Mouse (Mus musculus) midbrain, embryonic 10.5 days (tissue): ENCODE data around the gene Paqr6. TPM values are rescaled to one million over a fixed set of nuclear protein-coding genes. Genes with fewer than 3 reads are reported as not detected.

Source experiments
- DNase-seq: peaks from one replicate; pipeline ENCODE4 v3.0.0-alpha.2; 2017; ENCODE audit warnings: low spot score
- H3K27ac ChIP-seq: fragments of 300-500 bp; sonication (generic); replicated peaks from 2 replicates; pipeline ENCODE4 v1.5.1; 2016; ENCODE audit warnings: mild to moderate bottlenecking
- H3K27me3 ChIP-seq: fragments of 300-500 bp; sonication (generic); 2 replicates; pipeline ENCODE4 v1.6.1; 2016; ENCODE audit warnings: low read depth, mild to moderate bottlenecking; ENCODE audit not compliant: poor library complexity, severe bottlenecking
- H3K36me3 ChIP-seq: fragments of 300-500 bp; sonication (generic); 2 replicates; pipeline ENCODE4 v1.6.1; 2016; ENCODE audit warnings: mild to moderate bottlenecking, moderate library complexity
- H3K4me1 ChIP-seq: fragments of 300-500 bp; sonication (generic); 2 replicates; pipeline ENCODE4 v1.6.1; 2016
- H3K4me3 ChIP-seq: fragments of 300-500 bp; sonication (generic); 2 replicates; pipeline ENCODE4 v1.5.1; 2016; ENCODE audit warnings: mild to moderate bottlenecking, moderate library complexity
- H3K9me3 ChIP-seq: fragments of 300-500 bp; sonication (generic); replicated peaks from 2 replicates; pipeline ENCODE4 v1.6.1; 2016; ENCODE audit warnings: mild to moderate bottlenecking
- WGBS: fragments of 180-500 bp; shearing (Covaris S2); methylation state at CpG from one replicate; pipeline ENCODE4 v1.1.7; 2016; 5-methylcytosine and 5-hydroxymethylcytosine counted together
- polyA plus RNA-seq: library from polyadenylated mRNA; unstranded; fragments of >200 nt; fragmentation: Nextera tagmentation; extraction: Ambion mirVana; gene quantifications from 2 replicates; pipeline ENCODE4 v1.2.1, GENCODE M21; 2016

Gene Paqr6
- polyA plus RNA-seq: 0.65 TPM in 2 replicates

- Histone ChIP-seq H3K4me3 (peak within 1 kb of the TSS; percentile 23), H3K27ac (no peak within 1 kb of the TSS), H3K36me3 (peaks cover 38% of the 10 kb centered on the region), H3K27me3 (peaks cover 38% of the 10 kb centered on the region), H3K4me1 (peaks cover 27% of the 10 kb centered on the region), H3K9me3 (no peaks in the 10 kb centered on the region)
- DNase-seq: peak; percentile 43
- WGBS: 1% methylated on average over 16 of the region's 16 CpGs
Observed at GRCm38 (mm10) chr3:88364337-88364736, at the start of gene Paqr6. Paqr6 (plus strand) TSS chr3:88364584.

GRCm38 (mm10) chr3:88324951-88325405 lies 39.4 kb upstream of the Paqr6 start, which contains the start of gene Glmp:
Glmp (plus strand) TSS chr3:88325023.
- peak within 1 kb of the TSS; percentile 73 for H3K4me3 ChIP-seq
- 3% methylated on average over 10 of the region's 10 CpGs for WGBS
- H3K9me3 ChIP-seq: no peaks in the 10 kb centered on the region
- peak; percentile 63 for DNase-seq
- H3K27ac ChIP-seq: peak within 1 kb of the TSS; percentile 65
- H3K27me3 ChIP-seq: no peaks in the 10 kb centered on the region
- peaks cover 14% of the 10 kb centered on the region for H3K4me1 ChIP-seq
- H3K36me3 ChIP-seq: peaks cover 79% of the 10 kb centered on the region

GRCm38 (mm10) chr3:88328956-88329355 lies 35.4 kb upstream of the Paqr6 start:
- Histone ChIP-seq H3K36me3 (peaks cover 54% of the 10 kb centered on the region), H3K27me3 (no peaks in the 10 kb centered on the region), H3K4me3 (no peak overlapping the region), H3K27ac (no peak overlapping the region), H3K4me1 (peaks cover 15% of the 10 kb centered on the region), H3K9me3 (no peaks in the 10 kb centered on the region)
- WGBS: 90% methylated on average over 5 of the region's 5 CpGs
- no peak for DNase-seq

GRCm38 (mm10) chr3:88331282-88331681 lies 33.1 kb upstream of the Paqr6 start:
- Histone ChIP-seq H3K4me1 (peaks cover 18% of the 10 kb centered on the region), H3K4me3 (no peak overlapping the region), H3K27me3 (no peaks in the 10 kb centered on the region), H3K27ac (no peak overlapping the region), H3K36me3 (peaks cover 50% of the 10 kb centered on the region), H3K9me3 (no peaks in the 10 kb centered on the region)
- DNase-seq: no peak
- WGBS: 21% methylated on average over 2 of the region's 2 CpGs

- Histone ChIP-seq H3K9me3 (no peaks in the 10 kb centered on the region), H3K36me3 (peaks cover 33% of the 10 kb centered on the region), H3K27me3 (no peaks in the 10 kb centered on the region), H3K4me3 (peak overlapping the region; percentile 97), H3K27ac (no peak overlapping the region), H3K4me1 (peaks cover 36% of the 10 kb centered on the region)
- no peak for DNase-seq
- WGBS: 57% methylated on average over 12 of the region's 12 CpGs
Observed at GRCm38 (mm10) chr3:88334029-88334658, 30.2 kb upstream of the Paqr6 start.

- peaks cover 36% of the 10 kb centered on the region for H3K4me1 ChIP-seq
- peak overlapping the region; percentile 99 for H3K27ac ChIP-seq
- H3K27me3 ChIP-seq: no peaks in the 10 kb centered on the region
- H3K9me3 ChIP-seq: no peaks in the 10 kb centered on the region
- peak overlapping the region; percentile 97 for H3K4me3 ChIP-seq
- peaks cover 25% of the 10 kb centered on the region for H3K36me3 ChIP-seq
- no peak for DNase-seq
- 32% methylated on average over 3 of the region's 3 CpGs for WGBS
Observed at GRCm38 (mm10) chr3:88334902-88335435, 29.4 kb upstream of the Paqr6 start.

- H3K4me1 ChIP-seq: peaks cover 36% of the 10 kb centered on the region
- 2% methylated on average over 27 of the region's 27 CpGs for WGBS
Observed at GRCm38 (mm10) chr3:88335436-88336053, 28.8 kb upstream of the Paqr6 start.

GRCm38 (mm10) chr3:88336058-88337013 lies 28.0 kb upstream of the Paqr6 start, which contains the start of the genes Tmem79 and Smg5:
Tmem79 (minus strand) TSS chr3:88336148.
Smg5 (plus strand) TSS chr3:88336260.
- 2% methylated on average over 66 of the region's 66 CpGs for WGBS
- Histone ChIP-seq H3K36me3 (peaks cover 24% of the 10 kb centered on the region), H3K27me3 (no peaks in the 10 kb centered on the region), H3K4me3 (peak within 1 kb of the TSS; percentile 97), H3K4me1 (peaks cover 36% of the 10 kb centered on the region), H3K9me3 (no peaks in the 10 kb centered on the region), H3K27ac (peak within 1 kb of the TSS; percentile 99)
- DNase-seq: peak; percentile 97

More at GRCm38 (mm10) chr3:88335436-88336053, 28.8 kb upstream of the Paqr6 start:
- Histone ChIP-seq H3K9me3 (no peaks in the 10 kb centered on the region), H3K36me3 (peaks cover 20% of the 10 kb centered on the region), H3K27me3 (no peaks in the 10 kb centered on the region), H3K4me3 (peak overlapping the region; percentile 97), H3K27ac (peak overlapping the region; percentile 99)
- no peak for DNase-seq

- Histone ChIP-seq H3K36me3 (peaks cover 31% of the 10 kb centered on the region), H3K9me3 (no peaks in the 10 kb centered on the region), H3K4me3 (peak overlapping the region; percentile 97), H3K27ac (no peak overlapping the region), H3K4me1 (peaks cover 36% of the 10 kb centered on the region), H3K27me3 (no peaks in the 10 kb centered on the region)
- WGBS: 86% methylated on average over 11 of the region's 11 CpGs
- DNase-seq: no peak
Observed at GRCm38 (mm10) chr3:88337367-88338020, 26.9 kb upstream of the Paqr6 start.

GRCm38 (mm10) chr3:88338316-88338715 lies 26.1 kb upstream of the Paqr6 start:
- Histone ChIP-seq H3K4me1 (peaks cover 36% of the 10 kb centered on the region), H3K27ac (no peak overlapping the region), H3K9me3 (no peaks in the 10 kb centered on the region), H3K36me3 (peaks cover 34% of the 10 kb centered on the region), H3K4me3 (no peak overlapping the region), H3K27me3 (no peaks in the 10 kb centered on the region)
- no peak for DNase-seq
- WGBS: 90% methylated on average over 7 of the region's 7 CpGs

GRCm38 (mm10) chr3:88339006-88339405 lies 25.4 kb upstream of the Paqr6 start:
- no peak overlapping the region for H3K4me3 ChIP-seq
- H3K4me1 ChIP-seq: peaks cover 35% of the 10 kb centered on the region
- DNase-seq: no peak
- peaks cover 41% of the 10 kb centered on the region for H3K36me3 ChIP-seq
- no peaks in the 10 kb centered on the region for H3K27me3 ChIP-seq
- H3K27ac ChIP-seq: no peak overlapping the region
- 85% methylated on average over 3 of the region's 3 CpGs for WGBS
- H3K9me3 ChIP-seq: no peaks in the 10 kb centered on the region

- Histone ChIP-seq H3K9me3 (no peaks in the 10 kb centered on the region), H3K27ac (no peak overlapping the region), H3K4me3 (no peak overlapping the region), H3K36me3 (peaks cover 100% of the 10 kb centered on the region), H3K27me3 (no peaks in the 10 kb centered on the region), H3K4me1 (no peaks in the 10 kb centered on the region)
- 94% methylated on average over 13 of the region's 13 CpGs for WGBS
- no peak for DNase-seq
Observed at GRCm38 (mm10) chr3:88350732-88351131, 13.7 kb upstream of the Paqr6 start.
